Mouse (Mus musculus) granulocyte monocyte progenitor cell, adult 5-6 weeks (primary cell): ENCODE data around the gene Kctd15. TPM values are rescaled to one million over a fixed set of nuclear protein-coding genes. Genes with fewer than 3 reads are reported as not detected.
A peak's percentile ranks its signal among the peaks of the same experiment; 100 is the strongest.

Source experiments
- ATAC-seq: replicated peaks from 2 replicates; pipeline ENCODE4 v1.8.0; 2016; ENCODE audit warnings: mild to moderate bottlenecking, moderate TSS enrichment, inconsistent platforms; ENCODE audit not compliant: poor library complexity, severe bottlenecking
- total RNA-seq, 2 experiments: library from RNA; stranded (forward) in 1 of 2; stranded (reverse) in 1 of 2; fragments of 200-712, 200-1000 nt in 1 of 2; fragments of >200 nt in 1 of 2; fragmentation: Nextera tagmentation in 1 of 2; gene quantifications; 2 replicates each; pipeline ENCODE4 v1.2.3; 2014 to 2017

Gene Kctd15
- total RNA-seq, 2 experiments from 2014 or later = not detected

DNA sequence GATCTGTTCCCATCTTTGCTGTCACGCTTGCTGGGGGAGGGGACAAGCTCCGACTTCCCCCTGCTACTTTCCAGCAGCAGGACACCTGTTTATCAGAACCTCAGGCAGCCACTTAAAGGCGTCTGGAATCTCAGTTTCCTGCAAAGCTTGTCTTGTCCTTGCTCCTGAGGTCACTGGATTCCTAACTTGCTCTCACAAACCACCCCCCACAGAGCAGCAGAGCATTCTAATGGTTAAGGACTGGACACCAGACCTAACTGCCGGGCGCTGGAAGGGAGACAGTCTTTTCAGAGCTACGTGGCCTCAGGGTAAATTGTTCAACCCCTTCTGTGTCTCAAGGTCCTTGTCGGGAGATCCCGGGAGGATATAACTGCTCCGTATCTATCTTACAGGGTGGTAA is 12.8 kb upstream of the Kctd15 start:
- no peak for ATAC-seq

DNA sequence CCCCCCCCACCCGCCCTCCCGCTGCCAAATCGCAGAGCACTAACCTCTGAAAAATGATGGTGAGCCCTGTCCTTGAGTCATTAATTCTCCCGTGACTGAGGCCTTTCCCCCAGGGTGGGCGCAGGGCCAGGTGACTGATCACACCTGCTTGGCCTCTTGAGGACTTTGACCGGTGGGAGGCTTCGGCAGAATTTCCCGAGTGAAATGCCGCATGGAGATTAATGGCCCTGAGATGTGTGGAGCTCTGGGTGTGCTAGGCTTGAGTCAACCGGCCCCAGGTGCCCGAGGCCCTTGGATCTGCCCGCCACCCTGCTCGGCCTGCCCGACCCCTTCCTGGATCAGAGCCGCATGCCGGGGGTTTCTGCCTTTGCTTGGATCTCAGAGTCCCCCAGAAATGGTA is 11.3 kb upstream of the Kctd15 start:
- ATAC-seq = no peak

DNA sequence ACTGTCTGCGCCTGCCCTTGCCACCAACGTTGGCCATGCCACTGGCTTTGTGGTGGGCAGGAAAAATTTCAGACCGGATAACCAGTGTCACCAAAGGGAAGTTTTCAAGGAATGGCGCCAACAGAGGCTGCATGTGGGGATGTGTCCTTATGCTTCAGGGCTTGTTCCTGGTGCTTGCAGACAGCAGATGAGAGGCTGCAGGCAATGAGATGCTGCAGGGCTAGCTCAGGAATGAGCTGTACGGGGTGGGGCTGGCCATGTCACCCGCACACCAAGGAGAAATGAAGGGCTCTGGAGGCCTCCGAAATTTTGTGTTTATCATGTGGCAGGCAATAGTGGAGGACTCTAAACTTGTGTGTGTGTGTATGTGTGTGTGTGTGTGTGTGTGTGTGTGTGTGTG is 6.6 kb upstream of the Kctd15 start:
- no peak for ATAC-seq

DNA sequence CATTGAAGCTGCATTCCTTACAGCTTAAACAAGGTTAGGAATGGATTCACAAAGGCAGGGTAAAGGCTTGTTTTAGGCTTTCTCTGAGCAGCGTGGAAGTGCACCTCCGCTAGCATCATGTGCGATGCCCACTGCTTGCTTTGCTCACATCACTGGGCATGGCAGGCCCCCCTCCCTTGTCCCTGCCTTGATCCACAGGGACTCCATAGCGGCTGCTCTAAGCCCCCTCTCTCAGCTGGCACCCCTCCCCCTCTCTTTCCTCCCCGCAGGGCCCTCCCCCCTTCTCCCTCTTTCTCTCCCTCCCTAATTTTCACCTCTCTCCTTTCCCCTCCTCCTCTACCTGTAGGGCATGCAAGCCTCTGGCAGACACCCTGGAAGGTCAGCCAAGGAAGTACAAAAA is 5.7 kb upstream of the Kctd15 start:
- ATAC-seq = no peak

DNA sequence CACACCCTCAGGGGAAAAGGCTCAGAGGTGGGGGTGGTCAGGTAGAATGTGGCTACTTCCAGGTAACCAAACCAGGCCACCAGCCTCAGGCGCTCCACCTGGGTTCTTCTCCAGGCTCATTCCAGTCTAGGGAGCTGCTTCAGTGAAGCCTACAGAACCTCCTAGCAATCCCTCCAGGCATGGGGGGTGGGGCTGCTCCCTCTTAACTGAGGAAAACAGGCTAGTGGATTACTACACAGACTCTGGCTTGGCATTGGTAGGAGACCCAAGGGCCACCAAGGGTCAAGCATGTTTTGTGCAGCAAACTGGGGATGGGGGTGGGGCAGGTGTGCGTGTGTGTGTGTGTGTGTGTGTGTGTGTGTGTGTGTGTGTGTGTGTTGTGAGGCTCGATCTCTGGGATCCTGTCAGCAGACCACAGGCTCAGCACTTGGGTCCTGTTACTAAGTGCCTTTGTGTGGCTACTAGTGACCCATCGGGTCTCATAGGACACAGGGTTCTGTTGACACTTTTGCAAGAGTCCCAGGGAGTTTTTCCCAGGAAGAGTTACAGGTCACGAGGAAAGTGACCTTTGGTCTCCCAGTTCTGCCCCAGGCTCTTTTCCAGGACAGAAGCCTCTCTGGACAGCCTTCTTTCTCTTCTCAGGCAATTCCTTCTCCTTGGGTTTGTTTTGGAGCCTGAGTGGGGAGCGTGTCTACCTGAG is 3.0 kb upstream of the Kctd15 start:
- no peak for ATAC-seq

DNA sequence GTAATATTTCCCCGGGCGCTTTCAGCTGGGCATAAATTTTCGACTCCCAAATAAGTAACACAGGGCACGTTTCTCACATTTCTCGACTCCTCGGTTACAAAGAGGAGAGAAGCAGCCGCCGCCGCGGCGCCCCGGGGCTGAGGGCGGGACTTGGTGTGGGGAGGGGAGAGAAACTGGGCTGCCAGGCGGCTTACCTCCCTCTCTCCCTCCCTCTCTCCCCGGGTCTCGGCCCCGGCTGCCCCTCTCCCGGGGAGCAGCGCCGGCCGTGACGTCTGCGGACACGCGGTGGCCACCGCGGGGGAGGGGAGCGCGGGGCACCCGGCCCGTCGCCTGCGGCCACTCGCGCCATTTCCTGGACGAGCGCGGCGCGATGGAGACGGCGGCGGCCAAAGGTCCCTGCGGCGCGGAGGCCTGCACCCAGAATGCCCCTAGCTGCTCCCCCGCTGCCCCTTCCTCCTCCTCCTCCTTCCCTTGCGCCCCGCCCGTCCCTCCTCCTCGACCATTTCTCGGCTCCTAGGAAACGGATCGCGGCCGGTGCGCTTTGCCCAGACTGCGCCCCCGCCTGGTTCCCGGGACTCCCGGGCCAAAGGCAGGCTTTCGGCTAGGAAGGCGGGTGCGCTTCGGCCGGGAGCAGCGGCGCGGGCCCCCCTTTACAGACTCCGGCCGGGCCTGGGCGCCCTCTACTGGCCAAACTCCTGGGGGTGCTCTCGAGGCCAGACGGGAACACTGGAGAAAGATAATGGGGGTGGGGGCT is 1.3 kb downstream of the Kctd15 start:
- peak; percentile 69 for ATAC-seq

DNA sequence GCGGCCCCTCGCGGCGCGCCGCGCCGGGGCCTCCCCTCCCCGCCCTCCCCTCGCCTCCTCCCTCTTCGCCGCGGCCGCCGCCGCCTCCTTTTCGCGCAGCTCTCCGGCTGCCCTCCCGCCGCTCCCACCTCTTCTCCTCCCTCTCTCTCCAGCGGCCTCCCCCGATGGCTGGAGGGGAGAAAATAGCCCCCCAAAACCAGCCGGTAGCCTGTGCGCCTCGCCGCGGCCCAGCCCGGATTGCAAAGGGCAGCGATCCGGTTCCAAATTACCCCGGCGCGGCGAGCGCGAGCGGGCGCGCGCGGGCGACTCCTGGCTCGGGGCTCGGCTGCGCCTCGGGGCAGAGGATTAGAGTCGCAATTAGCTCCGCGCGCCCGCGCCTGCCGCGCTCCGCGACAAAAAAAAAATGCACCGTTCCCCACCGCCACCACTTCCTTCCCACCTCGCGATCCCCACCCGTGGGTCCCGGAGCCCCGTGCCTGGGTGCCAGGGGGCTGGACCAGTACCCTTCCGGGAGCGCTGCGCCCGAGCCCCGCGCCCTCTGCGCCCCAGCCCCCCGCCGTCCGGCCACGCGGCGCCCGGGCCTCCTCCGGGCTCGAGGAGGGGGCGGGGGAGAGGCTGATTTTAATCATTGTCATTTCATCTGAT is 2.0 kb downstream of the Kctd15 start:
- peak; percentile 12; the same call in 1 of the 2 replicates for ATAC-seq

DNA sequence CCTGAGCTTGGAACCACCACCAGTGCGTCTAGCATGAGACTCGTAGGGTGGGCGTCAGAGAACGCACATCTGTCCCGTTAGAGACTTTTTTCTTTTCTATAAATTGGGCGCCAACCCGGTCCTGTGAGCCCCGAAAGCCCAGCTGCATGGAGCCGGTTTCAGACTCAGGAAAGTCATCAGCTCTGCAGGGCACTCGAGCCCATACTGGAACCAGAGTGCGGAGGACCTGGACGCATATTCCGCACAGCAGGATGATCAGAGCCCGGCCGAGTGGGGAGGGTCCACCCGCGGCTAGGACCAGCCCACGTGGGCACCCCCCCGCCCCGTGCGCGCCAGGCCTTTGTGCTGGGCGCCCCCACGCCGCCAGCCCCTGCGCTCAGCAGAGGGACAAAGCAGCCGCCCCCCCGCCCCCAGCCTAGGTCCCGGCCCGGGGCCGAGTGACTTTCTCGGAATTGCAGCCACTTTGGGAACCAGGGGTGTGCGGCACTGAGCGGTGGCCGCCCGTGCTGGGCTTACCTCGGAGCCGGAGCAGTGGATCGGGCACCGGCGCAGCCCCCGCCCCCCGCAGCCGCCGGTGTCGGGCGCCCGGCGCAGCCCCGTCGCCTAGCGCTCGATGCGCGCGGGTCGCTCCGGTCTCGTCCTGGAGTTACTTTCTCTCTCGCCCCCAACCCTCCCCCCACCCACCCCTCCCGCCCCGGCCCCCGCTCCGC is 2.6 kb downstream of the Kctd15 start:
- ATAC-seq = no peak

DNA sequence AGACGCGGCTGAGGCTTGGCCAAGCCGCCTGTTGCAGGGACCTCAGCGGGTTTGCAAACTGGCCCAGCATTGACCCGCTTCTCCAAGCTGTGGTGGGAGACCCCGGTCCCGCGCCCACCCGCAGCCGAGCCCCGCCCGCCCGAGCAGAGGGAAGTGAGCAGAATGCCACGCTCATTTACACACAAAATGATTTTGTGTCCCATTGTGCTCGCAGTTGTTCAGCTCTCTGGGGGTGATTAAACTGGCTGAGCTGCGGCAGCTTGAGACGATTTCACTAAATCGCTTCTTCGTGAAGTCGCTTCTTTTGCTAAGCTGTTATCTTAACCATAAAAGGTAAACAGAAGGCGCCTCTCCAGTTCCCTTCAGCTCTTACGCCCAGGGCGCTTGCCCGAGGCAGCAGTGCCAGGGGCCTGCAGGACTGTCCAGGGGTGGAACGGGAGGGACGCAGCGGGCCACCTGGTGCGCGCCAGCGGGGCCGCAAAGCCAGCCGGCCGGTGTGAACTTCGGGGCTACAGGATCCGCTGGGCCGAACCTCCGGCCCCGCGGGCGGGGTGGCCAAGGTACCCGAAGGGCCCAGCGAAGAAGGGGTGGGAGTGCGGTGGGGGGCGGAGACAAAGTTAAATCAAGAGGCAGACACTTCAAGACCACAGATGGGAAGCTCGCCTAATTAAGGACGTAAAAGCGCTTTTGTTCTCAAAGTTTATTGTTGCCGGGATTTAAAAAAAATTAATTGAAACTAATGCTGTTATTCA is 3.6 kb downstream of the Kctd15 start:
- no peak for ATAC-seq

DNA sequence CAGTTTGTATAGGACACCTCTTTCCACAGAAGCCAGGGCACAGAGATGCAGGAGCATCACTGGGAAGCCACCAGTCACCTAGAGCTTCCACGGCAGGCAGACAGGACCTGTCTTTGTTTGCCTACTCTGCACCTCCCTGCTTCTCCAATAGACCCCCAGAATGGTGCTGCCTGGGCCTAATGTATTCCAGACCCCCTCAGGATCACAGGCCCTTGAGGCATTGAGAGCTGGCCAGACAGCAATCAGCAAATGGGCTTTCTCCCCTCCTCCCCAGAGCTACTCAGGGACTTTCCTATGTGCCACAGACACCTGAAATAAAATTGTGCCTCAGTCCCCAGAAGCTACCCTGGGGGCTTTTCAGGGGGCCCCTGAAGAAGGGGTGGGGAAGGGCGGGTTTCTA is 5.2 kb downstream of the Kctd15 start:
- ATAC-seq = no peak

DNA sequence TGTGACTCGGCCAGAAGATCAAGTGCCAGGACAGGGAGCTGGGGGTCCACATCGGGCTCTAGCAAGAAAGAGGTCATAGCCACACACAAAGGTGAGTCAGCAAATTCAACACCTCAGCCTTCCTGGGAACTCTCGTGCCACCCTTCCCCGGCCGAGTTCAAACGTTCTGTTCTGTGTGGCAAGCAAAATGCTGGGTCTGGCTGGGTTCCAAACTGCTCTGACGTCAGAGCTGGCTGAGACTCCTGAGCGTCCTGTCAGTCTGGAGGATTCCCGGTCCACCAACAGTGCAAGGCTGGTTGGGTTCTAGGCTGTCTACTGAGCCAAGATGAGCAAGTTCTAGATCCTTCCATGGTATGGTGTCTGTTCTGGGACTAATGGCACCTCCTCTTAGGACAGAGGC is 9.5 kb downstream of the Kctd15 start:
- 0 out of 2 replicates have a peak, but pooled peaks have one; percentile 20 for ATAC-seq

DNA sequence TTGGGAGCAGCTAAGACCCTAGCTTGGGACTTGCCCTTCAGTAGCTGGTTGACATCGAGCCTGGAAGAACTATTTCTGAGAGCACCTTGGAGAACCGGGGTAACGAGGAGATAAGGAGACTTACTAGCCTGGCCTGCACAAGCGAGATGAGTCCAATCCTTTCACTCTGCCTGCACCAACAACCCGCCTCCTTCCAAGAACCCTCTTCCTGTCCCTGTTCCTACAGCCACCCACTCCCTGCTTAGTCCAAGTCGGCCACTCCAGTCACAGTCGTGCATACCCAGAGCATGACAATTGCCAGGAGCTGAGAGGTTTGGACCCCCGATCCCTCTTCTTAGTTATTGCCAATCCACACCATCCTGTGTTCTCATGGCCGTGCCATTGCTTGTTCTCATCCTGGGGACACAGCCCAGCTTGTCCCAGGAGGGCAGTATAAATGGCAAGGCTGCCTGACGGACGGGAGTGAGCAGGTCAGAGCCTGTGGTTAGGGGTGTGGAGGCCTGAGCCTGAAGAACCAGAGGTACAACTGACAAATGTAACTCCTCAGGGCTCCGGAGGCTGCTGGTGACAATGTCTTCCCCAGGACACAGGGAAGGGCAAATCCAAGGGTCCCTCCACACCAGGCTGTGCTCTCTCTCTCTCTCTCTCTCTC is 10.3 kb downstream of the Kctd15 start:
- ATAC-seq = no peak

DNA sequence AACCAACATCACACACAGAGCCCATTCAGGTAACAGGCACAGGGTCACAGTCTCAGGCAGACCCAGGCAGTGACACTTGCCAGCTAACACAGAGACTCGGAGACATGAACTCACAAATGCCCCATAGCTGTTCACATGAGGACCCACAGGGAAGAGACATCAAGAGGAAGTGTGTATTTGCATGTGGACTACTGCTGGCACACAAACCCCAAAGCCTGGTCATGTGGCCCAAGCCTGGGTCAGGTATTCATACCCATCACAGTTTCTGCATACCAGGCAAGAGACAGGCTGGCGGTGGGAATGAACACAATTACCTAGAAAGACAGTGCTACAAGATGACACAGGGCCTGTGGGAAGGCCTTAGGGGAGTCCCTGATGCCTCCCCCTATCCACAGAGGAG is 10.9 kb downstream of the Kctd15 start:
- no peak for ATAC-seq

DNA sequence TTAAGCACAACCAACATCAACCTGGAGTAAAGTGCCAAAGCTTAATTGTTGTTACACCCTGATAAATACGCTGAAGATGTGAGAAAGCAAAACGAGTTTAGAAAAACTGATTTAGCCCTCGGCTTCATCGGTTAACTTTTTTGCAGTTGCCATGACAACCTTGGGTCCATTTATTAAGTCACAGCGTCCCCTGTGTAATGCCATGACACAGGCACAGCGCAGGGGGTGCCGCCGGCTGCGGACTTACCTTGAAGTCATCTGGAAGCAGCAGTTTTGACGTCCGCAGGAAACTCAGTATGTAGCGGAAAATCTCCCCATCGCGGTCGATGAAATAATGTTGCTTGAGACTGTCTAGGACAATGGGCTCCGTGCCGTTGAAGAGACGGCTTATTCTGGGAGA is 11.9 kb downstream of the Kctd15 start:
- ATAC-seq = no peak

DNA sequence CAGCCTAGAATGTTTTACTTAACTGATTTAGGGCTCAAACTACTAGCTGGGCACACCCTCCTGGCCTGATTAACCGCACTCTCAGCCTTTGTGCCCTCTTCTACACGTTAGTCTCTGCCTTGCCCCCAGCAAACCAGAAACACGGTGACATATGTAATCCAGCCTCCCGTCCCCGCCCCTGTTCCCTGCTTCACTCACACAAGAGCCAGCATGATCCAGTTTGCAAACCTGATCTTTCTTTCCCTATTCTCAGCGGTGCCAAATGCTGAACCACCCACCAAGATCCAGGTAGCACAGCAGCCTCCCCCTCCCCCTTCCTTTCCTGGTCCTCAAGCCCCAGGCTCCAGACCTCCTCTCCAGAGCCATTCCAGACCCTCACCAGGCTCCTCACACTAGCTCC is 13.2 kb downstream of the Kctd15 start:
- no peak for ATAC-seq

DNA sequence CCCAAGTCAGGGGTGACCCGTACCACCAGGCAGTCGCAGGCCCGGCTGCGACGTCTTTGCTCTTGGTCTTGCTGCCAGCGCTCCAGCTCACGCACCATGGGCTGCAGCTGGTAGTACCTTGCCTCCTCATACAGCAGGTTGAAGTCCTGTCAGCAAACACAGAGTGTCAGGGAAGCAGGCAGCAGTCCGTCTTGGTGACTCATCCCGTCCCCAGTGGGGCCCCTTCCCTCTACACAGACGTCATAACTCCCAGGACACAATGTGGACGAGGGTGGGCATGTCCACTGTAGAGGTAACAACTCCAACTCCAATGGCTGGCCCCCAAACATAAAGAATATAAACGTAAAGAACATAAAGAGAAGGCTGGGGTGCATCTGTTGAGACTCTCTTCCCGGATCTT is 14.6 kb downstream of the Kctd15 start:
- no peak for ATAC-seq

DNA sequence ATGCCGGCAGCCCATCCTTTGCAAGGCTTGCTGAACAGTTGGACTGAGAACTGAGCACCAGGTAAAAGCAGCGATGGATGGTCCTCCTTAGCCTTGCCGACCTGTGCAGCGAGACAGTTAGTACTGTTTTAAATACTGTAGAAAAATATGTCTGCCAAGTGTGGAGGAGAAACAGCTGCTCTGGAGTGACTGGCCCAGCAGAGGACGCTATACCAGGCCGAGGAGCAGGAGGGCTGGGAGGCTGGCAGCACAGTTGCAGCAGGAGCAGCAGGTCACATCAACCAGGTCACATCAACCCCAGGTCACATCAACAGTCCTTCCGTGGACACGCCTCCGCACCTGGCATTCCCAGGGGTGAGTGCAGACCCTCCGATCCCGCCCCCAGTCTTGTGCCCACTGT is 16.7 kb downstream of the Kctd15 start:
- no peak for ATAC-seq

DNA sequence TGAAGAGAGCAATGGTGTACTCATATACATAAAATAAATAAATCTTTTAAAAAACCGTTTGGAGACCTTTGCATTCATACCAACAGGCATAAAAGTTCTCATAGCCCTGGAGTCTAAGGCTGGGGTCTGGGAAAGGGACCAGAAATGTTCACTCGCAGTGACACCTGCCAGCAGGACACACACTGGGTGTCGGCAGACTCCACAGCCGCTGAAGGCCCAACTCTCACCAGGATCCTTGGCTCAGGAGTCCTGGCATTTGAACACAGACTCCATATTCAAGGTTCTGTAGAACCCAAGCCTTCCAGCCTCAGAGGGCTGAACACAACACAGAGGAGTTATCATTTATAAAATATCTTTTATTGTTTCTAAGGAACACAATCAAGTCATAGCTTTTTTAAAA is 19.9 kb downstream of the Kctd15 start:
- no peak for ATAC-seq

DNA sequence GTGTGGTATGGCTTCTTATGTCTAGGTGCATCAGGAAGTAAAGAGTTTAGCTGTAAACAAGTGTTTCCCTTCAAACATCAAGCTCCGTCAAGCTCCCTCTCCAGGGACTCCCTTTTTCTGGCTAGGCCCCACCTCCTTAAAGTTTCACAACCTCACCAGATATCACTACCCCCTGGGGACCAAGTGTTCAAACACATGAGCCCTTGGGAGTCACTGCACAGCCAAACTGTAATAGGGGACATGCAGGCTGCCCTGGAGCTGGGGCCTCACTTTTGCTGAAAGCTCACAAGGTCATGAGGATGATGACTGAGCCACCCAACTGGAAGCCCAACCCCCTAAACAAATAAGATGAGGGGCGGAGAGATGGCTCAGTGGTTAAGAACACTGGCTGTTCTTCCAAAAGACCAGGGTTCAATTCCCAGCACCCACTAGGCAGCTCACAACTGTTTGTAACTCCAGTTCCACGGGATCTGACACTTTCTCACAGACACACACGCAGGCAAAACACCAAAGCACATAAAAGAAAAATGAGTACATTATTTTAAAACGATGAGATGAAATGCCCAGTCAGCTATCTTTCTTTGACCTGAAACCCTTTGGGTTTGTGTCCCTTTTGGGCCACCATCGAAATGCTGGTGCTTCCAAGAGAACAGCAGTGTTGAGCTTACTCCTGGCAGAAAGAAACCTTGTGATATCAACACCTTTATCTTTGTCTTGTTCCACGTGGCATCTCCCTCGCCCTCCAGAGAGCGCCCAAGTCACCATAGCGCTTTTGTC is 23.4 kb downstream of the Kctd15 start:
- ATAC-seq = no peak
